Mouse (Mus musculus): ENCODE results near the gene Ilf3.

Ilf3 gene

GRCm38 (mm10) chr9:21438219-21438618 is 70.5 kb downstream of the Ilf3 start:
- DNase-seq (ENCODE audit: low spot score in 2 of 2) = no peak

- DNase-seq (ENCODE audit: low spot score in 2 of 2) = no peak
Measured at GRCm38 (mm10) chr9:21439456-21439855, 71.8 kb downstream of the Ilf3 start.

GRCm38 (mm10) chr9:21439914-21440313 is 72.2 kb downstream of the Ilf3 start:
- DNase-seq (ENCODE audit: low spot score in 2 of 2) = no peak

- no peak for DNase-seq (ENCODE audit: low spot score in 2 of 2)
Measured at GRCm38 (mm10) chr9:21440387-21440786, 72.7 kb downstream of the Ilf3 start.

GRCm38 (mm10) chr9:21443853-21444252 is 76.2 kb downstream of the Ilf3 start:
- no peak for DNase-seq (ENCODE audit: low spot score in 2 of 2)

GRCm38 (mm10) chr9:21444574-21444973 is 76.9 kb downstream of the Ilf3 start:
- DNase-seq (ENCODE audit: low spot score in 2 of 2) = no peak

GRCm38 (mm10) chr9:21445081-21445744 is 77.5 kb downstream of the Ilf3 start:
- no peak for DNase-seq (ENCODE audit: low spot score in 2 of 2)

- no peak for DNase-seq (ENCODE audit: low spot score in 2 of 2)
Measured at GRCm38 (mm10) chr9:21447778-21448177, 80.1 kb downstream of the Ilf3 start.

GRCm38 (mm10) chr9:21449710-21450109 is 82.0 kb downstream of the Ilf3 start:
- DNase-seq (ENCODE audit: low spot score in 2 of 2) = no peak

- DNase-seq (ENCODE audit: low spot score in 2 of 2) = no peak
Measured at GRCm38 (mm10) chr9:21450270-21450669, 82.6 kb downstream of the Ilf3 start.

- DNase-seq (ENCODE audit: low spot score in 2 of 2) = no peak
Measured at GRCm38 (mm10) chr9:21451391-21451790, 83.7 kb downstream of the Ilf3 start.

- DNase-seq (ENCODE audit: low spot score in 2 of 2) = no peak
Measured at GRCm38 (mm10) chr9:21451870-21452269, 84.2 kb downstream of the Ilf3 start.

GRCm38 (mm10) chr9:21453003-21453402 is 85.3 kb downstream of the Ilf3 start:
- no peak for DNase-seq (ENCODE audit: low spot score in 2 of 2)

- DNase-seq (ENCODE audit: low spot score in 2 of 2) = no peak
Measured at GRCm38 (mm10) chr9:21453459-21453858, 85.8 kb downstream of the Ilf3 start.

GRCm38 (mm10) chr9:21454556-21454955 is 86.9 kb downstream of the Ilf3 start:
- DNase-seq (ENCODE audit: low spot score in 2 of 2) = no peak

All from right cerebral cortex, adult 2 months (tissue).